Mouse (Mus musculus): ENCODE data around the gene Dnajc9. TPM values are rescaled to one million over a fixed set of nuclear protein-coding genes. Genes with fewer than 3 reads are reported as not detected.

Gene Dnajc9
- 10 to 100 TPM; 23.3 to 25.8 TPM for total RNA-seq (2021)

DNA sequence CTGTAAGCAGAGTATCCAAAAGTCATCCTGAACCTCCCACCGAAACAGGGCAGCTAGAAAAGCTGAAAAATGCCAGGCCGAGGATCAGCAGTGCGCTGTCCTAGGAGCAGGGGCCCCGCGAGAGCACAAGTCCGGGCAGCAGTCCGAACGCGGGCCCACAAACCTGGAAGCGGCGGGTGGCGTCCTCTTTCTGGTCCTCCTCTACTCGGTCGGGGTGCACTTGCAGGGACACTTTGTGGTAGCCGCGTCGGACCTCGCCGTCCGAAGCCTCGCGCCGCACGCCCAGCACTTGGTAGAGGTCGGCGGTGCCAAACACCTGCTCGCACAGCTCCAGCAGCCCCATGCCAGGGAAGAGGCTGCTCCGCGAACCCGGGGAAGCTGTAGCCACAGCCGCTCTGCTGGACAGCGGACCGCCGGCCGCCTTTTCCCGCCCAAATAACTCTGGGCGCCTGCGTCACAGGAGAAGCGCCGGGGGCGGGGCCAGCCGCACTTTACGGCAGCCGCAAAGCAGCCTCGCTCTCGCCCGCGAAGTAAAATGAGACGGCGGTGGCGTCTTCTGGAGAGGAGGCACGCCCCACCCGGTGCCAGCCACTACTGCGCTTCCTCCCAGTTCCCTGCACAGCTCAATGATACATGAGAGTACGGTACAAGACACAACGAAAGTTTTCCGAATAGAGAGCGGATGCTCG, at the start of gene Dnajc9:
Dnajc9 (minus strand) TSS at position 470 of the 689 bp plus-strand sequence.
- intact Hi-C loops (cut with DNase I), result no loop called here

GRCm38 (mm10) chr14:20436976-20437375, 48.3 kb upstream of the Dnajc9 start:
- intact Hi-C loops (cut with DNase I), result no loop called here
- no peak for DNase-seq (ENCODE audit: extremely low spot score in 1 of 2, low spot score in 2 of 2)

More for the DNA sequence above, at the start of gene Dnajc9:
- peak; percentile 92 to 97 for DNase-seq (ENCODE audit: extremely low spot score in 1 of 2, low spot score in 2 of 2)

GRCm38 (mm10) chr14:20432420-20432819, 43.7 kb upstream of the Dnajc9 start:
- intact Hi-C loops (cut with DNase I), result no loop called here
- DNase-seq (ENCODE audit: extremely low spot score in 1 of 2, low spot score in 2 of 2), result no peak

DNA sequence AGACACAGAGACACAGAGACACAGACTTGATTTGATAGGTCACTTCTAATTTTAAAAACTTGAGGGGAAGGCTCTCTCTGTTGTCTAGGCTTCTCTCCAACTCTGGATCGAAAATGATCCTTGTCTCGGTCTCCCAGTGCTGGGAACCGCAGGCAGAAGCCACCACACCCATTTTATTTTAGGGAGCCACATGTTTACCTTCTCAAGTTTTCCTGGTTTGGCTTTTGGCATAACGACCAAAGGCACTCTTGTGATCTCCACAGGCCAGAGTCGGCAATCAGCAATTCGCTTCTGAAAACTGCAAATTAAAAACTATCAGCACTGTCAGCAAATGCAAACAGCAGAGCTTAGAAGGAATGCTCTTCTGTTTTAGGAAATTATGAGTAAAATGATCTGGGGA, 43.0 kb upstream of the Dnajc9 start:
- intact Hi-C loops (cut with DNase I), result no loop called here
- no peak for DNase-seq (ENCODE audit: extremely low spot score in 1 of 2, low spot score in 2 of 2)

- DNase-seq (ENCODE audit: extremely low spot score in 1 of 2, low spot score in 2 of 2), result no peak
- intact Hi-C loops (cut with DNase I), result no loop called here
These were observed 41.1 kb upstream of the Dnajc9 start for GRCm38 (mm10) chr14:20429833-20430232.

GRCm38 (mm10) chr14:20428593-20428992, 39.9 kb upstream of the Dnajc9 start:
- DNase-seq (ENCODE audit: extremely low spot score in 1 of 2, low spot score in 2 of 2), result no peak
- intact Hi-C loops (cut with DNase I), result no loop called here

GRCm38 (mm10) chr14:20423046-20423445, 34.3 kb upstream of the Dnajc9 start:
- intact Hi-C loops (cut with DNase I), result no loop called here
- DNase-seq (ENCODE audit: extremely low spot score in 1 of 2, low spot score in 2 of 2), result no peak

DNA sequence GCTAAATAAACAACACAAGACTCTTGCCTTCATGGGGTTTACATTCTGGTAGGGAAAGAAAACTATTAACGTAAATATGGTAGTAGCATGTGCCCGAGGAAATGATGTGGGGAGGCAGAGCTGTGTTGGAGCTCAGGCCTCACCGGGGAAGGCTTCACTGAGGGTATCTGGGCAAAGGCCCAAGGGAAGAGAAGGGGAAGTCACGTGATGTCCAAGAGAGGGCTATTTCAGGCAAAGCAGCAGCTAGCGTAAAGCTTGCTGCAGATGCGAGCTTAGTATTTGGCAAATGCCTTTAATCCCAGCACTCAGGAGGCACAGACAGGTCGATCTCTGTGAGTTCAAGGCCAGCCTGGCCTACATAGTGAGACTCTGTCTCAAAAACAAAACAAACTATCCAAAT, 33.5 kb upstream of the Dnajc9 start:
- intact Hi-C loops (cut with DNase I), result no loop called here
- DNase-seq (ENCODE audit: extremely low spot score in 1 of 2, low spot score in 2 of 2), result peak in 1 of 2 experiments; percentile 33

DNA sequence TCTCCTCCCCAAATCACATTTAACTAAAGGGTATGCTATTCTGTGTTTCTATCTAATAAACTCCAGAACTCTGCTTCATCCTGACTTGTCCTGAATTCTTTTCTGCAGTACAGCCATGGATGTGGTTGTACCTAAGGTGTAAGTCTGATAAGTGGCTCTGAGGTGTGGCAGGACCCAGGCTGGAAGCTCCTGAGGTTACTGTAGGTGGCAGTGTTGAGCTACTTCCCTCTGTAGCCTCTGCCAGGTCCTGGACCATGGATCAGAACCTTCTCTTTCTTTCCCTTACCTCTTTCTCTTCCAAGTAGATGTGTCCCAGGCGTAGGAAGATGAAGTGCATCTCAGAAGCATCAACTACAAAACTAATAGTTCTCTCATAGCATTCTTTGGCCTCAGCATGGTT, 11.4 kb upstream of the Dnajc9 start:
- DNase-seq (ENCODE audit: extremely low spot score in 1 of 2, low spot score in 2 of 2), result peak in 1 of 2 experiments; percentile 38
- intact Hi-C loops (cut with DNase I), result loop anchor here (5.0 kb wide), 1 partner anchor 47 kb away; no protein-coding TSS in a partner anchor

- intact Hi-C loops (cut with DNase I), result loop anchor here (10.0 kb wide), 1 partner anchor 266 kb away; the partner anchor contains the start of gene Synpo2l
- DNase-seq (ENCODE audit: extremely low spot score in 1 of 2, low spot score in 2 of 2), result peak in 1 of 2 experiments; percentile 44
These were observed 10.2 kb upstream of the Dnajc9 start for GRCm38 (mm10) chr14:20398864-20399263.

DNA sequence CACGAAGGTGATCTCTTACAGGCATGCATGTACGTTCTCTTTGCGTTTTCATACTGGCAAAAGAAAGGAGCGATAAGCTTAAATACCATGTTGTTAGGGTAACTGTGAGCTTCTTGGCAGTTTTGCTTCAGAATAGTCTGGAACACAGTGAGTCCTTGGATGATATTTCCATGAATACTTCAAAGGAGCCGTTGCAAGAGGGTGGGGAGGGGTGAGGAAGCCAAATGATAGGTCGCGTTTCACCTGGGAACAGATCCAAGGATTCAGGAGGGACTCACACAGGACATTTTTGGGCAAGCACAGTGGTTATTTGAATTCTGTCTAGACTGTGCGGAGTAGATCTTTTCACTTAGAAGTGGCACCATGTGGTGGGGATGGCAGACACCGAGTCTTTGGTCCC, 8.5 kb upstream of the Dnajc9 start:
- intact Hi-C loops (cut with DNase I), result loop anchor here (10.0 kb wide), 1 partner anchor 268 kb away; the partner anchor contains the start of gene Synpo2l
- no peak for DNase-seq (ENCODE audit: extremely low spot score in 1 of 2, low spot score in 2 of 2)

DNA sequence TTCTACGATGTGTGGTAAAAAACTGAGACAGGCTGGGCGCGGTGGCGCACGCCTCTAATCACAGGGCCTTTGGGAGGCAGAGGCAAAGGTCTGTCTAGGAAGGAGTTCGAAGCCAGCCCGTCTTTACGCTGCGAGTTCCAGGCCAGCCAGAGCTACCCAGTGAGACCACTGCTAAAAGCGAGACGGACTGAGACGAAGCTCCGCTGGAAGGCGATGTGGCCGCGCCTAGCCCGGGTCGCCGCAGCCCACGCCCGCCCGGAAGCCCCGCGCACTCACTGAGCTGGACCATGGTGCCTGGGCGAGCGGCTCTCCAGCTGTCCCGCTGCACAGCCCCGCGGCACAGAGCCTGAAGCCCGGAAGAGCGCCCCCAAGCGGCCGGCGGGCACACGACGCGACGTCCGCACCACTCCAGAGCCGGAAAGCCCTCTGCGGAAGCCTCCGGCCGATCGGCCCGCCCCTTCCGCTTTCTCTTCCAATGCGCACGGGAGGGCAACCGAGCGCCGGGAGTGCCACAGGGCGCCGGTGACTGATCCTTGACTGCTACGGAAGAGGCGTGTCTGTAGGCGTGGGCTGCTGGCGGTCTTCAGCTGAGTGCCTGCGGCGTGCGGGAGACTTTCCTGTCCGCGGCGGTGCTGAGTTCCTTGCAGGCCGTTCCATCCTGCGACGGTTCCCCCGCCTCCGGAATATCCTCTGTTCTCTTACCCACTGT, 4.6 kb upstream of the Dnajc9 start, which contains the start of gene Mrps16:
Mrps16 (minus strand) TSS at position 430 of the 709 bp plus-strand sequence.
- DNase-seq (ENCODE audit: extremely low spot score in 1 of 2, low spot score in 2 of 2), result peak; percentile 89 to 98
- intact Hi-C loops (cut with DNase I), result loop anchor here (10.0 kb wide), 1 partner anchor 271 kb away; the partner anchor contains the start of gene Synpo2l

- DNase-seq (ENCODE audit: extremely low spot score in 1 of 2, low spot score in 2 of 2), result no peak
- intact Hi-C loops (cut with DNase I), result loop anchor here (10.0 kb wide), 1 partner anchor 272 kb away; the partner anchor contains the start of gene Synpo2l
These were observed 3.6 kb upstream of the Dnajc9 start for GRCm38 (mm10) chr14:20392326-20392725.

- no peak for DNase-seq (ENCODE audit: extremely low spot score in 1 of 2, low spot score in 2 of 2)
- intact Hi-C loops (cut with DNase I), result loop anchor here (10.0 kb wide), 1 partner anchor 275 kb away; the partner anchor contains the start of gene Synpo2l
These were observed 853 bp upstream of the Dnajc9 start for GRCm38 (mm10) chr14:20389446-20390079.

DNA sequence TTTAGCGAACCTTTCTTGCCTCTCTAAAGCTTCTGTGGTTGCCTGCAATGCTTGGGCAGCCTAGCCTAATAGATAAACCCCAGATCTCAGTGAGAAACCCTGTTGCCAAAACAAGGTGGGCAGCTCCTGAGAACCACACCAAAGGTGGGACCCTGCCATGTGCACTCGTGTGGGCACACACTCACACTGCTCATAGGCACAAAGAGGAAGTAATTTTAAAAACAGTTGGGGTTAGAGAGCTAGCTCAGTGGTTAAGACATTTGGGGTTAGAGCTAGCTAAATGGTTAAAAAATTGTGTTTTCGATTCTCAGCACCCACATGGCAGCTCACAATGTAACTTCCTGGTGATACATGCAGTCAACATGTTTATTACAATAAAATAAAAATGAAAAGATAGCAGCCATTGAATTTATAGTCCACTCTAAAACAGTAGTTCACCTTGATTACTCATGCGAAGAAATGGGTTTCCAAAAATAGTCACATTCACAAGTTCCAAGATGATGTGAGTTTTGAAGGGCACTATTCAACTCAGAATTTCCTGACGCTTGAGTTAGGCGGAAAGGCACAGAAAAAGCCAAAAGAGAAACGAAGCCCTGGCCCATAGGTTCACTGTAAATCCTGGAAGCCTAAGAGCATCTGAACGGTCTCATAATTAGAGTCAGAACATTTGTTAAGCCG, 8.8 kb downstream of the Dnajc9 start:
- intact Hi-C loops (cut with DNase I), result loop anchor here (5.0 to 10.0 kb wide), 2 partner anchors 55 to 268 kb away; no protein-coding TSS in a partner anchor

DNA sequence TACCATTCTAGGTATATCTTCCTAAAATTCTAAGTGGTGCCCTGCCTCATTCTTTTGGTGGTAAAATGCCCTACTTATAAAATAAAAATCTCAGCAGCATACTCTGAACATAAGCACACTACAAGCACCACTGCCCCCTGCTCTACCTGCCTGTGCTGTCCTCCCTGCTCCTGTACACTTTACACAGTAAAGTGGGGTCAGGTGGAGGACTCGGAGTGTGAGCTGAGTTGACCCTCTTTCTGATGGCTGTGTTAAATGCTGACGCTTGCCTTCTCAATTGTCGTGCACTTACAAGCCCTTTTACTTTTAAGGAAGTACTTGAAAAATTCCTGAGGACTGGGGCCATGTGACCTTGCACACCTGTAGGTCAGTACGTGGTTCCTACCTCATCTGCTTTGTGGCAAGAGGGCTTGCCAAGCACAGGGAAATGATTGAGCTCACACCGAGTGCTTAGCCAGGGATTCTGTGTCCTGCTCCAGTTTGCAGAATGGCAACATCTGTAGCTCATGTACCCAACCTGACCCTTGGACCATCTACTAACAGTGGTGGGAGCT, 9.5 kb downstream of the Dnajc9 start:
- no peak for DNase-seq (ENCODE audit: extremely low spot score in 1 of 2, low spot score in 2 of 2)
- intact Hi-C loops (cut with DNase I), result loop anchor here (10.0 kb wide), 1 partner anchor 54 kb away; no protein-coding TSS in a partner anchor

More for the DNA sequence above, 8.8 kb downstream of the Dnajc9 start:
- DNase-seq (ENCODE audit: extremely low spot score in 1 of 2, low spot score in 2 of 2), result no peak

DNA sequence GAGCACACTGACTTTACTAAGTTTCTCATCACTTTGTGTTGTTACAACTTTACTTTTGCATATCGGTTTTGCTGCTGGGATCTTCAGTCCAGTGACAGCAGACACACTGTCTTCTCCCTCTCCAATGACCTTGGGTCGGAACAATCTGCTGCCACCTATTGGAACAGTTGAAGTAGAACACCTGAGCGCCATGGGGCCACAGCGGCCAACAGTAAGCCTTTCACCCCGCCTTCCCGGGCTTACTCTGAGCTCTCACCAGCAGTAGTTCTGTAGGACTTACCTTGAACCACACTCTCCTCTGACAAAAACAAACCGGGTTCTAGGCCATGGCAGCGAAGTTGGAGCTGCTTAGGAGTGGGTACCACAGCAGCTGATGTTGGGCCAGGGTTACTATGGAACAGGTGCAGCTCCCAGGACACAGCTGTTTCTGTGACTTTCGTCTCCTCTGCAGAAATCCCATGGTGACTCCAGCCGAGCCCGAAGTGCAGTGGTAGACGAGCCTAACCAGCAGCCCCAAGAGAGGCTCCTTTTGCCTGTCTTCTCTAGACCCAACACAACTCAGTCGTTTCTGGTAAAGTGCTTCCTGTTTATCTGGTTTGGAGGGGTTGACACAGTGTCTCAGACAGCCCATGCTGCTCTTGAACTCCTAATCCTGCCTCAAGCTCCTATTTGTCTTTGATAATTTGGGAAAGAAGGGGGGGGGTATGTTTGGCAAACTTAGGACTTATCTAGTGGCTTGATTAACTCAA, 10.2 kb downstream of the Dnajc9 start:
- intact Hi-C loops (cut with DNase I), result loop anchor here (10.0 kb wide), 1 partner anchor 54 kb away; no protein-coding TSS in a partner anchor
- DNase-seq (ENCODE audit: extremely low spot score in 1 of 2, low spot score in 2 of 2), result peak in 1 of 2 experiments; percentile 38

All from left cerebral cortex, postnatal 10 days (tissue).